Mouse (Mus musculus) embryonic facial prominence, embryonic 11.5 days (tissue): ENCODE data around the gene Dhfr. TPM values are rescaled to one million over a fixed set of nuclear protein-coding genes. Genes with fewer than 3 reads are reported as not detected.
A peak's percentile ranks its signal among the peaks of the same experiment; 100 is the strongest.

Experiments
- ATAC-seq: fragments of 200-750 bp; cut with Nextera tagmentation; replicated peaks from 2 replicates; pipeline ENCODE4 v1.8.0; 2017; ENCODE audit warnings: low read depth; ENCODE audit not compliant: insufficient number of reproducible peaks, low FRiP score, low TSS enrichment
- DNase-seq: peaks from one replicate; pipeline ENCODE4 v3.0.0-alpha.2; 2015; ENCODE audit warnings: low spot score
- H3K27ac ChIP-seq: fragments of 300-500 bp; sonication (generic); replicated peaks from 2 replicates; pipeline ENCODE4 v1.5.1; 2014; ENCODE audit warnings: mild to moderate bottlenecking, low read depth, low read length, control low read depth
- H3K27me3 ChIP-seq: fragments of 300-500 bp; sonication (generic); 2 replicates; pipeline ENCODE4 v1.6.1; 2014; ENCODE audit warnings: mild to moderate bottlenecking, low read length, moderate library complexity, mixed read lengths; ENCODE audit not compliant: control insufficient read depth, insufficient read depth
- H3K36me3 ChIP-seq: fragments of 300-500 bp; sonication (generic); replicated peaks from 2 replicates; pipeline ENCODE4 v1.6.1; 2014; ENCODE audit warnings: low read depth, mild to moderate bottlenecking, low read length, moderate library complexity, mixed read lengths; ENCODE audit not compliant: control insufficient read depth, insufficient read depth
- H3K4me1 ChIP-seq: fragments of 300-500 bp; sonication (generic); 2 replicates; pipeline ENCODE4 v1.6.1; 2014; ENCODE audit warnings: low read length, mixed read lengths; ENCODE audit not compliant: control insufficient read depth, insufficient read depth
- H3K4me2 ChIP-seq: fragments of 300-500 bp; sonication (generic); 2 replicates; pipeline ENCODE4 v1.6.1; 2014; ENCODE audit warnings: low read depth, mild to moderate bottlenecking, control low read depth, low read length, moderate library complexity
- H3K4me3 ChIP-seq: fragments of 300-500 bp; sonication (generic); 2 replicates; pipeline ENCODE4 v1.5.1; 2014; ENCODE audit warnings: low read depth, low read length, control low read depth
- H3K9ac ChIP-seq: fragments of 300-500 bp; sonication (generic); replicated peaks from 2 replicates; pipeline ENCODE4 v1.6.1; 2014; ENCODE audit warnings: mild to moderate bottlenecking, control low read depth, low read length
- H3K9me3 ChIP-seq: fragments of 300-500 bp; sonication (generic); replicated peaks from 2 replicates; pipeline ENCODE4 v1.6.1; 2016; ENCODE audit warnings: mild to moderate bottlenecking, low read length, inconsistent platforms, mixed read lengths; ENCODE audit not compliant: control insufficient read depth
- WGBS: fragments of 180-500 bp; shearing (Covaris S2); extraction: QIAGEN DNeasy Blood & Tissue Kit; methylation state at CpG from one replicate; pipeline ENCODE4 v1.1.7; 2014; 5-methylcytosine and 5-hydroxymethylcytosine counted together
- polyA plus RNA-seq: library from polyadenylated mRNA; unstranded; fragments of >200 nt; fragmentation: Nextera tagmentation; extraction: Ambion mirVana; gene quantifications from 2 replicates; pipeline ENCODE4 v1.2.1, GENCODE M21; 2014

The Dhfr gene
- polyA plus RNA-seq, 1 experiment from 2014 or later, result 28.1 TPM

- Histone ChIP-seq H3K4me3 (no peak overlapping the region), H3K27ac (no peak overlapping the region), H3K9me3 (no peaks in the 10 kb centered on the region), H3K4me1 (no peaks in the 10 kb centered on the region), H3K36me3 (no peaks in the 10 kb centered on the region; the same call in 1 of the 2 replicates), H3K9ac (no peak overlapping the region), H3K4me2 (no peak overlapping the region), H3K27me3 (no peaks in the 10 kb centered on the region)
- WGBS, result 87% methylated on average over 15 of the region's 15 CpGs
- DNase-seq (no peak), ATAC-seq (no peak)
Observed at GRCm38 (mm10) chr13:92332103-92332879, 22.2 kb upstream of the Dhfr start.

- H3K9ac ChIP-seq, result no peak overlapping the region
- DNase-seq (no peak), ATAC-seq (no peak)
- H3K4me1 ChIP-seq, result no peaks in the 10 kb centered on the region
- no peak overlapping the region for H3K4me3 ChIP-seq
- H3K4me2 ChIP-seq, result no peak overlapping the region
- no peak overlapping the region for H3K27ac ChIP-seq
- H3K9me3 ChIP-seq, result no peaks in the 10 kb centered on the region
- H3K27me3 ChIP-seq, result no peaks in the 10 kb centered on the region
- H3K36me3 ChIP-seq, result no peaks in the 10 kb centered on the region
- 94% methylated on average over 1 of the region's 1 CpGs for WGBS
Observed at GRCm38 (mm10) chr13:92336857-92337256, 17.7 kb upstream of the Dhfr start.

- H3K36me3 ChIP-seq, result no peaks in the 10 kb centered on the region
- H3K4me3 ChIP-seq, result no peak overlapping the region
- no peak overlapping the region for H3K4me2 ChIP-seq
- no peaks in the 10 kb centered on the region for H3K27me3 ChIP-seq
- H3K27ac ChIP-seq, result no peak overlapping the region
- H3K4me1 ChIP-seq, result no peaks in the 10 kb centered on the region
- WGBS, result 90% methylated on average over 6 of the region's 6 CpGs
- no peaks in the 10 kb centered on the region for H3K9me3 ChIP-seq
- no peak overlapping the region for H3K9ac ChIP-seq
- no peak for ATAC-seq
- DNase-seq, result no peak
Observed at GRCm38 (mm10) chr13:92337773-92338462, 16.6 kb upstream of the Dhfr start.

- no peak overlapping the region for H3K9ac ChIP-seq
- no peak overlapping the region for H3K4me2 ChIP-seq
- ATAC-seq (no peak), DNase-seq (no peak)
- no peaks in the 10 kb centered on the region for H3K4me1 ChIP-seq
- H3K9me3 ChIP-seq, result no peaks in the 10 kb centered on the region
- H3K4me3 ChIP-seq, result no peak overlapping the region
- 94% methylated on average over 3 of the region's 3 CpGs for WGBS
- no peaks in the 10 kb centered on the region for H3K27me3 ChIP-seq
- peaks cover 4% of the 10 kb centered on the region for H3K36me3 ChIP-seq
- no peak overlapping the region for H3K27ac ChIP-seq
Observed at GRCm38 (mm10) chr13:92339787-92340186, 14.7 kb upstream of the Dhfr start.

GRCm38 (mm10) chr13:92344033-92344432, 10.5 kb upstream of the Dhfr start:
- no peak for ATAC-seq
- H3K27me3 ChIP-seq, result no peaks in the 10 kb centered on the region
- H3K9ac ChIP-seq, result no peak overlapping the region
- H3K27ac ChIP-seq, result no peak overlapping the region
- no peak overlapping the region for H3K4me2 ChIP-seq
- no peaks in the 10 kb centered on the region for H3K4me1 ChIP-seq
- WGBS, result 93% methylated on average over 8 of the region's 8 CpGs
- no peaks in the 10 kb centered on the region for H3K9me3 ChIP-seq
- DNase-seq, result no peak
- H3K36me3 ChIP-seq, result peaks cover 5% of the 10 kb centered on the region
- H3K4me3 ChIP-seq, result no peak overlapping the region

- H3K4me1 ChIP-seq, result no peaks in the 10 kb centered on the region
- H3K4me2 ChIP-seq, result no peak overlapping the region
- no peak overlapping the region for H3K4me3 ChIP-seq
- no peaks in the 10 kb centered on the region for H3K9me3 ChIP-seq
- WGBS, result 80% methylated on average over 5 of the region's 5 CpGs
- no peak overlapping the region for H3K27ac ChIP-seq
- no peak for DNase-seq
- no peak overlapping the region for H3K9ac ChIP-seq
- H3K36me3 ChIP-seq, result peaks cover 5% of the 10 kb centered on the region
- no peak for ATAC-seq
- H3K27me3 ChIP-seq, result no peaks in the 10 kb centered on the region
Observed at GRCm38 (mm10) chr13:92346338-92346737, 8.2 kb upstream of the Dhfr start.

- ATAC-seq (no peak), DNase-seq (no peak)
- H3K27me3 ChIP-seq, result no peaks in the 10 kb centered on the region
- H3K4me2 ChIP-seq, result no peak overlapping the region
- no peak overlapping the region for H3K4me3 ChIP-seq
- WGBS, result 93% methylated on average over 6 of the region's 6 CpGs
- H3K9me3 ChIP-seq, result no peaks in the 10 kb centered on the region
- no peaks in the 10 kb centered on the region for H3K4me1 ChIP-seq
- no peak overlapping the region for H3K27ac ChIP-seq
- H3K36me3 ChIP-seq, result no peaks in the 10 kb centered on the region
- H3K9ac ChIP-seq, result no peak overlapping the region
Observed at GRCm38 (mm10) chr13:92351100-92351499, 3.4 kb upstream of the Dhfr start.

GRCm38 (mm10) chr13:92353956-92354355, 570 bp upstream of the Dhfr start:
- DNase-seq (no peak), ATAC-seq (no peak)
- no peaks in the 10 kb centered on the region for H3K36me3 ChIP-seq
- peak overlapping the region; percentile 23 for H3K4me2 ChIP-seq
- H3K27ac ChIP-seq, result no peak overlapping the region
- H3K9me3 ChIP-seq, result no peaks in the 10 kb centered on the region
- 32% methylated on average over 4 of the region's 4 CpGs for WGBS
- no peaks in the 10 kb centered on the region; the same call in 1 of the 2 replicates for H3K4me1 ChIP-seq
- H3K27me3 ChIP-seq, result no peaks in the 10 kb centered on the region
- peak overlapping the region; percentile 72 for H3K9ac ChIP-seq
- peak overlapping the region; percentile 59 for H3K4me3 ChIP-seq
